Mouse (Mus musculus): Measurements from ENCODE around the gene Cish.

DNA sequence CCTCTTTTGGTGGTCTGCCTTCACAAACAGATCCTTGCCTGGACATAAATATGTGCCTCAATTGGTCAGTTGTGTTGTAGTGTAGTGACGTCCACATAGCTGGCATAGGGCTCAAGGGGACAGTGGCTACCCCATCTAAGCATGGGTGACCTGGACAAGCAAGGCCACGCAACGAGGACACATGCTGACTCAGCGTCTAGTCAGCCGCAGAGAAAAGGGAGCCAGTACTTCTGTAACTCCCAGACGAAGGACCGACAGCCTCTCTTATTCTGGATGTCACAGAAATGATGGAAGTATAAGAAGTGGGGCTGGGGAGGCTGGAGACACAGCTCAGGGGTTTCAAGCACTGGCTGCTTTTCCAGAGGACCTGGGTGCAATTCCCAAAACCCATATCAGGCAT is 18.2 kb upstream of the Cish start:
- TF ChIP-seq CTCF (conservative IDR thresholded peaks at IDR 0.05; ENCODE audit: low read length) (no peak), POU5F1 (IDR thresholded peaks at IDR 0.05; ENCODE audit: borderline replicate concordance, low read length) (no peak), NANOG (IDR thresholded peaks at IDR 0.05; ENCODE audit: borderline replicate concordance, low read length) (no peak)

Measured in E14TG2a.4 (cell line).